Mouse (Mus musculus): ENCODE measurements around the gene Fgf8. TPM values are rescaled to one million over a fixed set of nuclear protein-coding genes. Genes with fewer than 3 reads are reported as not detected.

Fgf8 gene
- total RNA-seq, 2 experiments from 2014 or later, result not detected

- DNase-seq, result peak; percentile 74 to 75
- intact Hi-C loops (cut with DNase I), result loop anchor here (5.0 kb wide), 1 partner anchor 527 kb away; no protein-coding TSS in a partner anchor
These were observed 6.7 kb upstream of the Fgf8 start, which contains the start of gene Npm3 for GRCm38 (mm10) chr19:45749243-45750043. Gene Npm3, minus strand, starts transcription at chr19:45749591.

GRCm38 (mm10) chr19:45748691-45749242 is 6.1 kb upstream of the Fgf8 start:
- no peak for DNase-seq
- intact Hi-C loops (cut with DNase I), result loop anchor here (5.0 kb wide), 1 partner anchor 526 kb away; no protein-coding TSS in a partner anchor

- intact Hi-C loops (cut with DNase I), result loop anchor here (5.0 kb wide), 1 partner anchor 526 kb away; no protein-coding TSS in a partner anchor
- DNase-seq, result no peak
These were observed 5.5 kb upstream of the Fgf8 start for GRCm38 (mm10) chr19:45748206-45748605.

GRCm38 (mm10) chr19:45747028-45747867 is 4.5 kb upstream of the Fgf8 start:
- intact Hi-C loops (cut with DNase I), result loop anchor here (2.0 to 5.0 kb wide), 2 partner anchors 172 to 525 kb away; no protein-coding TSS in a partner anchor
- DNase-seq, result peak; percentile 74 to 79

- DNase-seq, result peak; percentile 62 to 72
- intact Hi-C loops (cut with DNase I), result loop anchor here (2.0 to 5.0 kb wide), 2 partner anchors 172 to 524 kb away; no protein-coding TSS in a partner anchor
These were observed 3.7 kb upstream of the Fgf8 start for GRCm38 (mm10) chr19:45746153-45747020.

- intact Hi-C loops (cut with DNase I), result loop anchor here (2.0 to 5.0 kb wide), 2 partner anchors 171 to 523 kb away; no protein-coding TSS in a partner anchor
- no peak for DNase-seq
These were observed 2.8 kb upstream of the Fgf8 start for GRCm38 (mm10) chr19:45745344-45746152.

GRCm38 (mm10) chr19:45743619-45744018 is 904 bp upstream of the Fgf8 start:
- intact Hi-C loops (cut with DNase I), result loop anchor here (5.0 kb wide), 1 partner anchor 46 kb away; no protein-coding TSS in a partner anchor
- no peak for DNase-seq

GRCm38 (mm10) chr19:45742984-45743575 is 365 bp upstream of the Fgf8 start:
- no peak for DNase-seq
- intact Hi-C loops (cut with DNase I), result loop anchor here (5.0 kb wide), 1 partner anchor 46 kb away; no protein-coding TSS in a partner anchor

- no peak for DNase-seq
- intact Hi-C loops (cut with DNase I), result loop anchor here (5.0 kb wide), 1 partner anchor 44 kb away; no protein-coding TSS in a partner anchor
These were observed 1.1 kb downstream of the Fgf8 start for GRCm38 (mm10) chr19:45741431-45742217.

GRCm38 (mm10) chr19:45740817-45741216 is 1.9 kb downstream of the Fgf8 start:
- DNase-seq, result no peak
- intact Hi-C loops (cut with DNase I), result loop anchor here (5.0 kb wide), 1 partner anchor 44 kb away; no protein-coding TSS in a partner anchor

GRCm38 (mm10) chr19:45740233-45740632 is 2.5 kb downstream of the Fgf8 start:
- no peak for DNase-seq

GRCm38 (mm10) chr19:45738521-45738920 is 4.2 kb downstream of the Fgf8 start:
- DNase-seq, result no peak
- intact Hi-C loops (cut with DNase I), result no loop called here

More at GRCm38 (mm10) chr19:45740233-45740632, 2.5 kb downstream of the Fgf8 start:
- intact Hi-C loops (cut with DNase I), result loop anchor here (5.0 kb wide), 1 partner anchor 43 kb away; no protein-coding TSS in a partner anchor

GRCm38 (mm10) chr19:45737846-45738484 is 4.8 kb downstream of the Fgf8 start:
- no peak for DNase-seq
- intact Hi-C loops (cut with DNase I), result no loop called here

- no peak for DNase-seq
- intact Hi-C loops (cut with DNase I), result no loop called here
These were observed 5.4 kb downstream of the Fgf8 start for GRCm38 (mm10) chr19:45737208-45737845.

- DNase-seq, result no peak
- intact Hi-C loops (cut with DNase I), result no loop called here
These were observed 5.9 kb downstream of the Fgf8 start for GRCm38 (mm10) chr19:45736855-45737207.

GRCm38 (mm10) chr19:45736241-45736640 is 6.5 kb downstream of the Fgf8 start:
- DNase-seq, result no peak
- intact Hi-C loops (cut with DNase I), result no loop called here
